Mouse (Mus musculus): ENCODE measurements around the gene Gm10188.

Gene Gm10188

DNA sequence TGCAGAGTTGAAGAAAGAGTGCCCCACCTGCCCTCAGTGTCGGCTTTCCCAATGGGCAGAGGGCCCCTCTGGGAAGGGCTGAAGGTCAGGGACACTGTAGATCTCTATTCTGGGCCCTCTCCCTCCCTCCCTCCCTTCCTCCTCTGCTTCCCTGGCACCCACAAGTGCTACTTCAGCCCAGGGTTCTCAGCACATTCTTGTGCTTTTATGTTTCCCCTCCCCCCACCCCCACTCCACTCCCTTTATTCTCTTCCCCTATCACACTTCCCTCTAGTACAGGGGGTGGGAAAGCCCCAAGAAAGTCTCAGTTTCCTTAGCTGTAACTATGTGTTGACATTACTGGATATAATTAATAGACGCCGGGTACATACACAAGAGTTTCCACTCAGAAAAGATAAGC is 34.9 kb downstream of the Gm10188 start:
- DNase-seq (ENCODE audit: low spot score) = no peak

DNA sequence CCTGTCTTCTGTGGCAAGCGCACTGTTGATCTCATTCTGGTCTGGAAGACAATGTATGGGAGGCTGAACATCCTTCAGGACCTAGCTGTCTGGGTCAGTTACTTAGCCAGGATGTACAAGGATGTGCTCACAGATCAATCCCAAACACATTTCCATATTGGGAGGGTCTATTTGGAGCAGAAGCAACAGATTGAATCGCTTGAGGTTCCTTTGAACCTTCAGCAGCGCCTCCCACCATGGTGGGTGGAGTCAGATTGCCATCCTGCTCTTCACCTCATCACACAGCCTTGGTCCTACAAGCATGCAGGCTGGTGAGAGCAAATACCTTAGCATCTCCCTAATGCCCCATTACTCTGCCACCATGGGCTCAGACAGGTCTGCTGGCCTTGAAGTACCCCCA is 35.8 kb downstream of the Gm10188 start:
- DNase-seq (ENCODE audit: low spot score) = no peak

DNA sequence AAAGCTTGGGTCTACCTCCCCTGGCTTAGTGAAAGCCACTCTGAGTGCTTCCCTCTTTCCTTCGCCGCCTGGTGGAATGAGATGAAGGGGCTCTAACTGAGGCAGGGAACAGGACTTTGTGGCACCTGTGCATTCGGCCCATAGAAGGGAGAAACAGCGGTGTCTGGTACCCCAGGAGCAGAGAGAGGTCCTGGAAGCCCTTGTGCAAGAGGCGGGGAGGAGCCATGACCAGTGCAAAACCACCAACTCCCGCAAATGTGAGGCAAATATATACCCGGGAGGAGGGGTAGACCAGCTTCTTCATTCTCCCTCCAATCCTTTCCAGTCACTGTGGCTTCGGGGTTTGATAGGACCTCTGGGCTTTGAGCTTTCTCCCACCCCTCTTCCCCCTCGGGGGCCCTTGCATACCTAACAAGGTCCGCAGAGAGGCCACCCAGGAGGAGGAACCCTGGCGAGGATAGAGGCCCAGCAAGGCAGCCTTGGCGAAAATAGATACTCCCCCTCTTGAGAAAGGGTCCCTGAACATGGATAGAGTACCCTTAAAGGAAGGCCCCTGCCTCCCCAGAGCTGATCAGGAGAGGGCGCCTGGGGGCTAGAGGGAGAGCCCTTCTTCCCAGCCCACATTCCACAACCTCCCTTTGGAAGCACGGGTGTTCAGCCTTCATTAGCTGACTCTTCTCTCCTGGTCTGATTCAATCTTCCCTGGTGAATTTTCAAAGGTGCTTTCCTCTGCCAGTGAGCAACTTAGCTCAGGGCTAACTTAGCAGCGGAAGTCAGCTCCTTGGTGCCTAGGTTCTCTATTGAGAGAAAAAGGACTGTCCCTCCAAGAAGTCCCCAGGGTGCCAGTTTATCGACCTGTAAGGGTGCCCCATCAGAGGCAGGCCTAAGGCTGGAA is 37.5 kb downstream of the Gm10188 start:
- DNase-seq (ENCODE audit: low spot score) = no peak

DNA sequence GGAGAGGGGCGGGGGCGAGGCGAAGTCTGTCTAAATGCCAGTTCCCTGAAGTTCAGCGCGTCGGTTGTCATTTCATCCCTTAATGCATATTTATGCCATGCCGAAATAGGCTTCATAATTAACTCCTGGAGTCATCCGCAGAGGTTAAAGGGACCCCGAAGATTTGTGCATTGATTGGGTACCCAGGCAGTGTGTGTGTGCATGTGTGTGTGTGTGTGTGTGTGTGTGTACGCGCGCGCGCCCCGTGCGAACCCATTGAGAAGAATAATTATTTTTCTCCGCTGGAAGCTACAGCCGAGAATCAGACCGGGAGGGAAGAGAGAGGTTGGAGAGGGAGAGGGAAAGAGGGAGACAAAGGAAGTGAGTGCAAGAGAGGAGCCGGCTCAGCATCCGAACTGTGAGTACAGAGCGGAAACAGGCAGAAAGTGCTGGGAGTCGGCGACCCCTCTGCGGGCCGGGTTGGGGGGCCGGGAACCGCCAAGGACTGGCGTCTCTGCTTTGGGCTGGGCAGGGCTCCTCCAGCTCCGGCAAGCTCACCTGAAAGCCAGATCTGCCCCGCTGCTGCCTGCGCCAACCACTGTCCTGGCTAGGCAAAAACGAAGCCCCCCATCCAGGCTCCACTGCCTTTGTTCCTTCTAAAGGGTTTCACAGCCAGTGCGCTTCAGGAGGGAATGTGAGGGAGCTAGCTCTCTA is 38.3 kb downstream of the Gm10188 start, which contains the start of the genes Lemd1 and AC124108.1:
Lemd1 (plus strand) TSS at position 339 of the 693 bp plus-strand sequence.
AC124108.1 (plus strand) TSS at position 365 of the 693 bp plus-strand sequence.
- DNase-seq (ENCODE audit: low spot score) = no peak

DNA sequence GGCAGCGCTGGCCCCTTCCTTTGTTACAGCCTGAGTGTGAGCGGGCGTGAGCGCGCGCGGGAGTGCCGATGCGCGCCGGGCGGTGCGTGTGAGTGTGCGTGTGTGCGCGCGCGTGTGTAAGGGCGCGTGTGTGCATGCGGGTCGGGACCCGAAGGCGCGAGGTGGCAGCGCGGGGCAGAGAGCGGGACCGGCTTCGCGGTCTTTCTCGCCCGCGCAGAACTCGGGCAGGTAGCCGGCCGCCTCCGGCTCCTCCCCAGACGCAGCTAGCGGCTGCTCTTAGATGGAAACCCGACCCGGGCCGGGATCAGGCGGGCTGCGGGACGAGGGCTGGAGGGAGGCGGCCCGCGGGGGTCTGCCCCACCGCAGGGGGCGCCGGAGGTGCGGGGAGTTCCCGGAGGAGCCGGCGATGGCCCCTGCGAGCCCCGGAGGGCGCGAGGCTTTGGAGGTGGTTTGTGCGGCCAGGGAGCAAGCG is 38.9 kb downstream of the Gm10188 start:
- DNase-seq (ENCODE audit: low spot score) = no peak

DNA sequence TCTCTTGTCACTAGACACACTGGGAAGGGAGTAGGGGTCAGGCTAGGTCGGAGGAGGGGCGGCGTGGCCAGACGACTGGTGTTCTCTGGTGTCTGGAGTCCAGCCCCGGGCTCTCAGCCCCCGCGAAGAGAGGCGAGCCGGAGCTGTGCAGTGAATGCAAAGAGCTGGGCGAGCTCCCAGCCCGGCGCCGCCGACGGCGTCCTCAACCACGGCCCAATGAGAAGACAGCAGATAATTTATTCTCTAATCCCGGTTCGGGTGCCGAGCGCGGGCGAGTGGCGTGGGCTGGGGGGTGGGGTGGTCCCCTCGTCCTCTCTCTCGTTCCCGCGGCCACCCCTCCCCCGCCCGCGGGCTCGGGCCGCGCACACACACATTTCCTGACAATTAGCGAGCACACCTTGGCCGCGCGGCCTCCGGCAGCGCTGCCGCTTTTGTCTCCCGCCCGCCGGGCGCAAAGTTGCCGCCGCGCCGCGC is 39.5 kb downstream of the Gm10188 start:
- no peak for DNase-seq (ENCODE audit: low spot score)

DNA sequence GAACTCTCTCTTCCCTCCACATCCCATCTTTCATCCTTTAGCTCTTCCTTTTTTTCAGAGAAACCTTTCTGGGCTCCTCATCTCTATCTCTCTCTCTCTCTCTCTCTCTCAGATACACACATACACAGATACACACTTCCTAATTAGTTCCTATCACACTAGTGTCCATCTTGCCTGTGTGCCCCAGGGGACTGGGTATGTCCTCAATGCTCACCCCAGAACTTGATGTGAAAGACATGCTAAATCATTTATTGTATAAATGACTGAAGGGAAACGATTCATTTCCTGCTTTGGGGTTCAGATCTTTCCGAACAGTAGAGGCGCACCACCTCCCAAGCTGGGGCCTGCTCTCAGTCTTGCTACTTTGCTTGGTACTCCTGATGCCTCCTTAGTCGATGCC is 40.3 kb downstream of the Gm10188 start:
- no peak for DNase-seq (ENCODE audit: low spot score)

DNA sequence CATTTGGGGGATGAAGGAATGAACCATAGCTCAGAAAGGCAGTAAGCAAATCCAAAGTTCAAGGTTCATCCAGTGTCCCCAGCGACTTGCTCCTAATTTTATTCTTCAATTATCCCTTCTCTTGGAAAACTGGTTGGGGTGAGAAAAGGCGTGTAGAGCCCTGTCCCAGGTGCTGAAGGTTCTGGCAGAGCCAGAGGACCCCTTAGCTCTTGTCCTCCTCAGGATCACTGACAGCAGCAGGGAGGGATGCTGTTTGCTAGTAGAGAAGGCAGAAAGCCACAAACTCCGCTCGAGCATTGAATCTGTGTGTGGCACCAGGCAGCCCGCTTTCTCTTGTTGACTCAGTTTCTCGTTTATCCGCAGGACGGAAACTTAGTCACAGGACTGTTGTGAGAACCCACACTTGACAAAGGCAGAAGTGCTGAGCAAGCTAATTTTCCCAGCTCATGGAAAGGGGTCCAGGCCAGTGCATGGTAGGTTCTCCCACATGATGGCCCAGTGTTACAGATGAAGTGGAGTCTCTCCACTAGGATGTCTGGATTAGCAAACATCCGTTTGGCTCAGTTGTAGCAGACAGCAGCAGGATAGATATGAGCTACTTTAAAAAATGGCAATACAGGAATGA is 41.0 kb downstream of the Gm10188 start:
- no peak for DNase-seq (ENCODE audit: low spot score)

DNA sequence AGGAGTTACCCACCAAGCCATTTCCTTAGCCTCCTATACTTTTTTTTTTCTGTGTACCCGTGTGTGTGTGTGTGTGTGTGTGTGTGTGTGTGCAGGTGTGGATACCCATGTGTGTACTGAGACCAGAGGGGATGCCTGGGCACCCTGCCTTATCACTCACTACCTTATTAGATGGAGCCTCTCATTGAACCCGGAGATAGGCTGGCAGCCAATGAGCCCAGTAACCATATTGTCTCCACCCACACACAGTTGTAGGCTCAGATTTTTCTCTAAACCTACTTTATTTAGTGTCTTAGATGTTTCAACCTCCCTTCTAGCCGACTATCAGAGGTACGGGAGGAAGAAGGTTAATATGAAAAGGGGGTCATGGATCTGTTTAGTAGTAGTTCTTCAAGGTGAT is 43.3 kb downstream of the Gm10188 start:
- no peak for DNase-seq (ENCODE audit: low spot score)
